ENCODE assay signal across 8 mouse cellular contexts in the genomic region with DNA sequence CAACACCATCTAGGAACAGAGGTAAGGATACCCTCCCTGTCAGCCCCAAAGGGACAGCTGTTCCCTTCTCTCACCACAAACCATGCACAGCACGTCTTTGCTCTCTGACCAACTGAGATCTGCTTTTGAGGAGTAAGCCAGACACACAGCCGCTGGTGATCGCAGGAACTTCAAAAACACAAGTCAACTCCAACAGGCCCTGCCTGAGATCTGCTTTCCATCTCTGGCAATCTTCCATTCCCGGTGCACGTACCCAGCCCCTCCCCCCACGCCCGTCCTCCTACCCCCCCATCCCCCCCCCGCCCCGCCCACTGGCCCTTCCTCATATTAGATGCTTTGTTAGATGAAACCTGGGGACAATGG. TPM values are rescaled to one million over a fixed set of nuclear protein-coding genes. Genes with fewer than 3 reads are reported as not detected.
DNase-seq lines count a peak whose midpoint lies in the region; ATAC-seq and TF ChIP-seq lines count a peak whose summit lies in the region.

No protein-coding gene starts in this region.

- 0 out of 2 replicates have a peak, but pooled peaks have one; percentile 35 for TF ChIP-seq EP300 in heart, postnatal 0 days (IDR thresholded peaks at IDR 0.05; ENCODE audit: low read depth)

- H3K27me3 ChIP-seq in forebrain, embryonic 10.5 days (ENCODE audit: poor library complexity, severe bottlenecking), result no peaks in the 10 kb centered on the region
- no peaks in the 10 kb centered on the region for H3K27me3 ChIP-seq in heart, postnatal 0 days (ENCODE audit: control insufficient read depth, insufficient read depth, low read length)
- no peaks in the 10 kb centered on the region for H3K27me3 ChIP-seq in limb, embryonic 14.5 days (ENCODE audit: control insufficient read depth, insufficient read depth, low read length)
- H3K27me3 ChIP-seq in midbrain, embryonic 12.5 days, result no peaks in the 10 kb centered on the region

- peak overlapping the region; percentile 49 for H3K4me2 ChIP-seq in heart, postnatal 0 days (ENCODE audit: low read depth, low read length)
- H3K4me2 ChIP-seq in limb, embryonic 14.5 days (replicated peaks; ENCODE audit: low read depth, low read length, severe bottlenecking), result peak overlapping the region; percentile 52
- peak overlapping the region; percentile 44 for H3K4me2 ChIP-seq in midbrain, embryonic 12.5 days (replicated peaks)

- H3K36me3 ChIP-seq in forebrain, embryonic 10.5 days (replicated peaks), result no peaks in the 10 kb centered on the region
- H3K36me3 ChIP-seq in heart, postnatal 0 days (replicated peaks; ENCODE audit: control insufficient read depth, insufficient read depth, low read length), result no peaks in the 10 kb centered on the region
- H3K36me3 ChIP-seq in limb, embryonic 14.5 days (ENCODE audit: control insufficient read depth, insufficient read depth, low read length), result no peaks in the 10 kb centered on the region
- H3K36me3 ChIP-seq in midbrain, embryonic 12.5 days, result no peaks in the 10 kb centered on the region

- WGBS in forebrain, embryonic 10.5 days, result 11% methylated on average over 9 of the region's 9 CpGs
- WGBS in heart, postnatal 0 days, result 4% methylated on average over 9 of the region's 9 CpGs
- 6% methylated on average over 9 of the region's 9 CpGs for WGBS in limb, embryonic 14.5 days
- 9% methylated on average over 9 of the region's 9 CpGs for WGBS in midbrain, embryonic 12.5 days

- ATAC-seq in heart, postnatal 0 days (ENCODE audit: insufficient read depth, low read depth), result peak; percentile 52
- peak; percentile 88 for ATAC-seq in limb, embryonic 14.5 days (ENCODE audit: low FRiP score, low read depth)
- peak; percentile 57 for ATAC-seq in midbrain, embryonic 12.5 days (ENCODE audit: low FRiP score, low read depth)

- H3K4me3 ChIP-seq in forebrain, embryonic 10.5 days, result peak overlapping the region; percentile 38
- peak overlapping the region; percentile 27 for H3K4me3 ChIP-seq in heart, postnatal 0 days (ENCODE audit: low read depth, low read length)
- peak overlapping the region; percentile 27 for H3K4me3 ChIP-seq in limb, embryonic 14.5 days (replicated peaks; ENCODE audit: low read length)
- peak overlapping the region; percentile 18 for H3K4me3 ChIP-seq in midbrain, embryonic 12.5 days

- no peak for TF ChIP-seq CTCF in heart, postnatal 0 days (IDR thresholded peaks at IDR 0.05; ENCODE audit: low read depth)

- H3K4me1 ChIP-seq in forebrain, embryonic 10.5 days, result peaks cover 17% of the 10 kb centered on the region
- peaks cover 7% of the 10 kb centered on the region; the same call in 1 of the 2 replicates for H3K4me1 ChIP-seq in heart, postnatal 0 days (ENCODE audit: control insufficient read depth, insufficient read depth)
- H3K4me1 ChIP-seq in limb, embryonic 14.5 days (ENCODE audit: control insufficient read depth, insufficient read depth, low read length), result peaks cover 17% of the 10 kb centered on the region
- peaks cover 7% of the 10 kb centered on the region for H3K4me1 ChIP-seq in midbrain, embryonic 12.5 days

- DNase-seq in ovary, postnatal 10 days (ENCODE audit: low spot score), result peak; percentile 24
- DNase-seq in ovary, adult 18-20 months (ENCODE audit: low spot score), result no peak
- peak; percentile 21 for DNase-seq in forebrain, embryonic 10.5 days (ENCODE audit: extremely low spot score, low spot score)
- peak; percentile 38 for DNase-seq in heart, postnatal 0 days (ENCODE audit: low spot score)
- peak; percentile 68 for DNase-seq in limb, embryonic 14.5 days (ENCODE audit: low spot score)
- DNase-seq in yolk sac, embryonic 10.5 days (ENCODE audit: low spot score), result peak; percentile 38
- DNase-seq in left cerebral cortex, adult 18-20 months (ENCODE audit: low spot score in 2 of 2), result no peak

- 0 out of 2 replicates have a peak overlapping the region, but pooled peaks have one; percentile 35 for H3K9ac ChIP-seq in heart, postnatal 0 days (replicated peaks; ENCODE audit: low read depth, low read length)
- H3K9ac ChIP-seq in limb, embryonic 14.5 days (ENCODE audit: low read depth, low read length, severe bottlenecking), result peak overlapping the region; percentile 47
- H3K9ac ChIP-seq in midbrain, embryonic 12.5 days (replicated peaks), result no peak overlapping the region

- no peaks in the 10 kb centered on the region for H3K9me3 ChIP-seq in forebrain, embryonic 10.5 days
- 0 out of 2 replicates have a peak, but pooled peaks cover 3% of the 10 kb centered on the region for H3K9me3 ChIP-seq in heart, postnatal 0 days (replicated peaks; ENCODE audit: control insufficient read depth, low read length)
- no peaks in the 10 kb centered on the region for H3K9me3 ChIP-seq in limb, embryonic 14.5 days (ENCODE audit: control insufficient read depth, low read length)
- 0 out of 2 replicates have a peak, but pooled peaks cover 3% of the 10 kb centered on the region for H3K9me3 ChIP-seq in midbrain, embryonic 12.5 days

- H3K27ac ChIP-seq in forebrain, embryonic 10.5 days, result peak overlapping the region; percentile 79
- H3K27ac ChIP-seq in heart, postnatal 0 days (ENCODE audit: low read depth), result peak overlapping the region; percentile 86
- peak overlapping the region; percentile 82 for H3K27ac ChIP-seq in limb, embryonic 14.5 days (replicated peaks; ENCODE audit: low read depth, low read length)
- H3K27ac ChIP-seq in midbrain, embryonic 12.5 days (replicated peaks), result peak overlapping the region; percentile 49; the same call in 1 of the 2 replicates

- peak; percentile 22; the same call in 1 of the 2 replicates for TF ChIP-seq POLR2A in limb, embryonic 14.5 days (IDR thresholded peaks at IDR 0.05; ENCODE audit: borderline replicate concordance, extremely low read depth, insufficient read depth, insufficient read length)

RNA-seq across cellular contexts. Expression of a gene that starts 18.8 kb away (rescaled TPM):
- 3.0 and 3.7 TPM in 2 replicates for polyA plus RNA-seq in forebrain, embryonic 10.5 days (2016; fragmentation: Nextera tagmentation; extraction: Ambion mirVana)
- 17.6 and 21.2 TPM in 2 replicates for total RNA-seq in heart, postnatal 0 days (2014; rRNA removed; ENCODE audit: low replicate concordance)
- polyA plus RNA-seq in heart, postnatal 0 days (2015; fragmentation: Nextera tagmentation; extraction: Ambion mirVana), result 3.3 and 4.1 TPM in 2 replicates
- 8.1 and 9.2 TPM in 2 replicates for polyA plus RNA-seq in limb, embryonic 14.5 days (2012; rRNA removed)
- polyA plus RNA-seq in limb, embryonic 14.5 days (2014; fragmentation: Nextera tagmentation; extraction: Ambion mirVana), result 9.8 and 9.9 TPM in 2 replicates
- 6.9 and 7.2 TPM in 2 replicates for polyA plus RNA-seq in midbrain, embryonic 12.5 days (2016; fragmentation: Nextera tagmentation; extraction: Ambion mirVana)
- 10 to 100 TPM; 20.1 to 22.1 TPM for total RNA-seq in left cerebral cortex, adult 18-20 months (2021)

Comparison
In these comparisons a context has a peak if more than half of its experiments do, and no peak if none do; other contexts are left out.
1. DNase-seq: peak in ovary, postnatal 10 days (single experiment), forebrain, embryonic 10.5 days (single experiment), heart, postnatal 0 days (single experiment), limb, embryonic 14.5 days (single experiment) and yolk sac, embryonic 10.5 days (single experiment); none in ovary, adult 18-20 months (single experiment) and left cerebral cortex, adult 18-20 months (0 of 2).
2. Peak in every context shown above with its lines, with median percentiles within 50 percentile points of each other: H3K27ac ChIP-seq, H3K4me3 ChIP-seq, ATAC-seq and H3K4me2 ChIP-seq.